Mouse (Mus musculus) midbrain, embryonic 16.5 days (tissue): ENCODE measurements around the gene Aen. TPM values are rescaled to one million over a fixed set of nuclear protein-coding genes. Genes with fewer than 3 reads are reported as not detected.

Experiments
- ATAC-seq: fragments of 200-750 bp; cut with Nextera tagmentation; 2 replicates; pipeline ENCODE4 v1.8.0; 2017; ENCODE audit warnings: moderate TSS enrichment
- H3K27ac ChIP-seq: fragments of 300-500 bp; sonication (generic); 2 replicates; pipeline ENCODE4 v1.5.1; 2014; ENCODE audit warnings: mild to moderate bottlenecking, low read length, mixed read lengths
- H3K27me3 ChIP-seq: fragments of 300-500 bp; sonication (generic); 2 replicates; pipeline ENCODE4 v1.6.1; 2014; ENCODE audit warnings: low read depth, low read length, mixed read lengths; ENCODE audit not compliant: control insufficient read depth, insufficient read depth
- H3K36me3 ChIP-seq: fragments of 300-500 bp; sonication (generic); 2 replicates; pipeline ENCODE4 v1.6.1; 2014; ENCODE audit warnings: mild to moderate bottlenecking, low read length, moderate library complexity, mixed read lengths; ENCODE audit not compliant: control insufficient read depth, insufficient read depth
- H3K4me1 ChIP-seq: fragments of 300-500 bp; sonication (generic); 2 replicates; pipeline ENCODE4 v1.6.1; 2014; ENCODE audit warnings: mild to moderate bottlenecking, low read length, mixed read lengths; ENCODE audit not compliant: control insufficient read depth, insufficient read depth
- H3K4me2 ChIP-seq: fragments of 300-500 bp; sonication (generic); 2 replicates; pipeline ENCODE4 v1.6.1; 2014; ENCODE audit warnings: mild to moderate bottlenecking, low read length, mixed read lengths
- H3K4me3 ChIP-seq: fragments of 300-500 bp; sonication (generic); 2 replicates; pipeline ENCODE4 v1.5.1; 2014; ENCODE audit warnings: low read depth, mild to moderate bottlenecking, low read length, moderate library complexity, mixed read lengths
- H3K9ac ChIP-seq: fragments of 300-500 bp; sonication (generic); 2 replicates; pipeline ENCODE4 v1.6.1; 2014; ENCODE audit warnings: low read depth, low read length, mixed read lengths
- H3K9me3 ChIP-seq: fragments of 300-500 bp; sonication (generic); replicated peaks from 2 replicates; pipeline ENCODE4 v1.6.1; 2014; ENCODE audit warnings: mild to moderate bottlenecking, low read length, mixed read lengths; ENCODE audit not compliant: control insufficient read depth, poor library complexity, severe bottlenecking
- WGBS: fragments of 180-500 bp; shearing (Covaris S2); extraction: QIAGEN DNeasy Blood & Tissue Kit; methylation state at CpG from one replicate; pipeline ENCODE4 v1.1.7; 2014; 5-methylcytosine and 5-hydroxymethylcytosine counted together
- microRNA-seq: library from miRNA; unstranded; fragments of <30 nt; microRNA quantifications from one replicate; pipeline ENCODE4, GENCODE M21; 2017
- polyA plus RNA-seq: library from polyadenylated mRNA; unstranded; fragments of >200 nt; fragmentation: Nextera tagmentation; extraction: Ambion mirVana; gene quantifications from 2 replicates; pipeline ENCODE4 v1.2.1, GENCODE M21; 2015

Gene Aen
- polyA plus RNA-seq, 1 experiment from 2014 or later: 54.0 TPM

GRCm38 (mm10) chr7:78953886-78954572, 58.4 kb downstream of the Aen start:
- no peaks in the 10 kb centered on the region for H3K27me3 ChIP-seq
- WGBS: 26% methylated on average over 11 of the region's 11 CpGs
- H3K4me2 ChIP-seq: peak overlapping the region; percentile 37
- H3K4me1 ChIP-seq: peaks cover 7% of the 10 kb centered on the region; the same call in 1 of the 2 replicates
- ATAC-seq: 0 out of 2 replicates have a peak, but pooled peaks have one; percentile 39
- H3K9ac ChIP-seq: no peak overlapping the region
- H3K9me3 ChIP-seq: no peaks in the 10 kb centered on the region
- no peaks in the 10 kb centered on the region for H3K36me3 ChIP-seq
- H3K4me3 ChIP-seq: no peak overlapping the region
- no peak overlapping the region for H3K27ac ChIP-seq

- H3K9me3 ChIP-seq: no peaks in the 10 kb centered on the region
- H3K4me1 ChIP-seq: peaks cover 7% of the 10 kb centered on the region; the same call in 1 of the 2 replicates
- no peak overlapping the region for H3K27ac ChIP-seq
- H3K27me3 ChIP-seq: no peaks in the 10 kb centered on the region
- 75% methylated on average over 6 of the region's 6 CpGs for WGBS
- no peak overlapping the region for H3K4me2 ChIP-seq
- H3K36me3 ChIP-seq: no peaks in the 10 kb centered on the region
- no peak for ATAC-seq
- no peak overlapping the region for H3K9ac ChIP-seq
- no peak overlapping the region for H3K4me3 ChIP-seq
Observed at GRCm38 (mm10) chr7:78954619-78955018, 59.0 kb downstream of the Aen start.

- WGBS: 88% methylated on average over 6 of the region's 6 CpGs
- ATAC-seq: no peak
- H3K4me1 ChIP-seq: peaks cover 7% of the 10 kb centered on the region; the same call in 1 of the 2 replicates
- no peak overlapping the region for H3K4me2 ChIP-seq
- no peaks in the 10 kb centered on the region for H3K36me3 ChIP-seq
- H3K9me3 ChIP-seq: no peaks in the 10 kb centered on the region
- H3K9ac ChIP-seq: no peak overlapping the region
- H3K27ac ChIP-seq: no peak overlapping the region
- no peaks in the 10 kb centered on the region for H3K27me3 ChIP-seq
- H3K4me3 ChIP-seq: no peak overlapping the region
Observed at GRCm38 (mm10) chr7:78955086-78955485, 59.4 kb downstream of the Aen start.

GRCm38 (mm10) chr7:78958499-78959073, 62.9 kb downstream of the Aen start:
- Histone ChIP-seq H3K27ac (no peak overlapping the region), H3K4me1 (peaks cover 7% of the 10 kb centered on the region; the same call in 1 of the 2 replicates), H3K9ac (no peak overlapping the region), H3K4me2 (no peak overlapping the region), H3K36me3 (no peaks in the 10 kb centered on the region), H3K27me3 (no peaks in the 10 kb centered on the region), H3K9me3 (no peaks in the 10 kb centered on the region), H3K4me3 (no peak overlapping the region)
- ATAC-seq: peak; percentile 42; the same call in 1 of the 2 replicates
- 57% methylated on average over 6 of the region's 6 CpGs for WGBS

Small RNAs within 50 kb of the gene (microRNA-seq; reads per million reads assigned to microRNA genes)
- gene Mir7-2: 516 reads per million, percentile 72 among the genes with 10 or more reads in this experiment

Other genes with a start within 250 kb of the Aen start
- 21.7 and 24.7 TPM in 2 replicates for gene Ntrk3, start 157.8 kb upstream of the Aen start, polyA plus RNA-seq
- gene Mrps11, start 112.7 kb upstream of the Aen start, polyA plus RNA-seq: 61.9 and 69.2 TPM in 2 replicates
- 54.5 and 54.7 TPM in 2 replicates for gene Mrpl46, start 112.3 kb upstream of the Aen start, polyA plus RNA-seq
- 14.0 and 14.1 TPM in 2 replicates for gene Det1, start 48.6 kb upstream of the Aen start, polyA plus RNA-seq
- gene Isg20, start 17.6 kb downstream of the Aen start, polyA plus RNA-seq: 1.1 and 2.7 TPM in 2 replicates
- gene Acan, start 157.6 kb downstream of the Aen start, polyA plus RNA-seq: 0.12 and 0.24 TPM in 2 replicates
- 1.3 and 2.3 TPM in 2 replicates for gene Hapln3, start 235.2 kb downstream of the Aen start, polyA plus RNA-seq